Mouse (Mus musculus): Measurements from ENCODE around the gene Tyro3. TPM values are rescaled to one million over a fixed set of nuclear protein-coding genes. Genes with fewer than 3 reads are reported as not detected.

Tyro3 gene
- polyA plus RNA-seq, 1 experiment, result 6.0 TPM

DNA sequence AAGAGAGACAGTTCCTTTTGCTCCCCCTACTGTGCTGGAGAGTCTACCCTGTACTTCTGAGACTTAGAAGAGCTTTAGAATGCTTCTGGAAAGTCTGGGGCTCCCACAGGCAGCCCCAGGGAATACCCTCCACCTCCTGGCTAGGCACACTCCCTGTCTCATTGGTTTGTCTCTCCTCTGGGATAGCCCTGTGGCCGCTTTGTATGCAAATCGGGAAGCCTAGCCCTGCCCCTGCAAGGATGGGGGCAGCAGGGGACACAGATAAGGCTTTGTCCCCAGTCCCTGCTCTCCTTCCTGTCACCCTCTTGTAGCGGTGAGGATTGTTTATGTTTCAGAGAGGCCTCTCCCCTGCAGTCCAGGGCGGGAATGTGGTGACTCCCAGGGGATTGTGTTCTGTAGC, 11.3 kb downstream of the Tyro3 start:
- Histone ChIP-seq H3ac (ENCODE audit: control insufficient read depth, insufficient read length) (no peak overlapping the region), H3K27me3 (ENCODE audit: control insufficient read depth, insufficient read depth, insufficient read length) (no peaks in the 10 kb centered on the region), H3K36me3 (ENCODE audit: control insufficient read depth, insufficient read depth) (no peaks in the 10 kb centered on the region), H3K4me3 (no peak overlapping the region), H3K4me2 (ENCODE audit: low read depth) (no peak overlapping the region), H3K79me2 (ENCODE audit: control insufficient read depth, insufficient read depth) (no peaks in the 10 kb centered on the region)
- no peak for TF ChIP-seq MYOD1 (IDR thresholded peaks at IDR 0.05; ENCODE audit: control insufficient read depth in 1 of 3, insufficient read length in 2 of 3, low read depth in 2 of 3)

DNA sequence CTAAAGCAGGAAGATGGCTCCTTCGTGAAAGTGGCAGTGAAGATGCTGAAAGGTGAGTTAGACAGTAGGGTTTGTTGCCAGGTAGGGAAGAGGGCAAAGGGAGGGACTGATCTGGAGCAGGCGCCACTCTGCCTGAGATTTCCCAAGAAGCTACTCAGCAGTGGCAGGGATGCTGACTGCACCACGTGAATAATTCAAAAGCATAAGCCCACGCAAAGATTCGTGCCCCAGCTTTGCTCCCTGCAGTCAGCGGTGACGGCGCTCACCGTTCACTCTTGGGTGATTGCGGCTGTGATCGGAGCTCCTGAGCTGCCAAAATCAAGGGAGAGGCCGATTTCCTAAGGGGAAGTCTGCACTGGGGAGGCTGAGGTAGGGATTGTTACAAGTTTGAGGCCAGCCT, 13.4 kb downstream of the Tyro3 start:
- no peaks in the 10 kb centered on the region for H3K36me3 ChIP-seq (ENCODE audit: control insufficient read depth, insufficient read depth)
- H3K27me3 ChIP-seq (ENCODE audit: control insufficient read depth, insufficient read depth, insufficient read length), result no peaks in the 10 kb centered on the region
- no peak overlapping the region for H3K4me3 ChIP-seq
- TF ChIP-seq REST (IDR thresholded peaks at IDR 0.05; ENCODE audit: insufficient read depth, insufficient read length) (no peak), POLR2A (IDR thresholded peaks at IDR 0.05; ENCODE audit: insufficient read length, low read depth) (no peak), TCF12 (IDR thresholded peaks at IDR 0.05; ENCODE audit: insufficient read depth, poor library complexity, severe bottlenecking) (no peak), POLR2AphosphoS2 (IDR thresholded peaks at IDR 0.05; ENCODE audit: insufficient read length, low read depth) (no peak), MYOD1 (IDR thresholded peaks at IDR 0.05; ENCODE audit: control insufficient read depth in 1 of 3, insufficient read length in 2 of 3, low read depth in 2 of 3) (no peak)
- H3ac ChIP-seq (ENCODE audit: control insufficient read depth, insufficient read length), result no peak overlapping the region
- no peak overlapping the region for H3K4me2 ChIP-seq (ENCODE audit: low read depth)
- no peaks in the 10 kb centered on the region for H3K79me2 ChIP-seq (ENCODE audit: control insufficient read depth, insufficient read depth)

DNA sequence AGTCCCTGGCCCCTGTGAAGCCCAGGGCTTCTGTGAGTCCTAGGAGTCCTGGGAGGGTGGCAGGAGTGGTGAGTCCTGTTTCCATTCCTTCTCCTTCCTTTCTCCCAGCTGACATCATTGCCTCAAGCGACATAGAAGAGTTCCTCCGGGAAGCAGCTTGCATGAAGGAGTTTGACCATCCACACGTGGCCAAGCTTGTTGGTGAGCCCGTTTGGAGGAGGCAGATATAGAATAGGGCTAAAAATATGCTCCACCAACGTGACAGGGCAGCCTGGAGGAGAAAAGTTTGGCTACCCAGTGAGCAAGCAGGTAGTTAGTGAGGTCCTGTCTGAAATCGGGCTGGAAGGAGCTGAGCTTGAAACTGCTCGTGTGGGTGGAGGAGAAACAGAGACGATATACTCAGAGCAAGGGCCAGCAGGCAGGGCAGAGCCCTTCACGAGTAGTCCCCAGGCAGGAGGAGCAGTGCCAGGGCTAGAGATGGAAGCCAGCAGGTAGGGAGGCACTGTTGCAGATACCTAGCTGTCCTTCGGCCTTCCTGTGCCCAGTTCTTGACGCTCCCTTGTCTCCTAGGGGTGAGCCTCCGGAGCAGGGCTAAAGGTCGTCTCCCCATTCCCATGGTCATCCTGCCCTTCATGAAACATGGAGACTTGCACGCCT, 14.1 kb downstream of the Tyro3 start:
- H3K27me3 ChIP-seq (ENCODE audit: control insufficient read depth, insufficient read depth, insufficient read length), result no peaks in the 10 kb centered on the region
- no peaks in the 10 kb centered on the region for H3K36me3 ChIP-seq (ENCODE audit: control insufficient read depth, insufficient read depth)
- TF ChIP-seq CEBPB (IDR thresholded peaks at IDR 0.05; ENCODE audit: insufficient read depth, poor library complexity, severe bottlenecking), result no peak
- TF ChIP-seq MAX (IDR thresholded peaks at IDR 0.05; ENCODE audit: low read depth), result no peak
- H3ac ChIP-seq (ENCODE audit: control insufficient read depth, insufficient read length), result no peak overlapping the region
- no peaks in the 10 kb centered on the region for H3K79me2 ChIP-seq (ENCODE audit: control insufficient read depth, insufficient read depth)
- no peak overlapping the region for H3K4me2 ChIP-seq (ENCODE audit: low read depth)
- no peak overlapping the region for H3K4me3 ChIP-seq

DNA sequence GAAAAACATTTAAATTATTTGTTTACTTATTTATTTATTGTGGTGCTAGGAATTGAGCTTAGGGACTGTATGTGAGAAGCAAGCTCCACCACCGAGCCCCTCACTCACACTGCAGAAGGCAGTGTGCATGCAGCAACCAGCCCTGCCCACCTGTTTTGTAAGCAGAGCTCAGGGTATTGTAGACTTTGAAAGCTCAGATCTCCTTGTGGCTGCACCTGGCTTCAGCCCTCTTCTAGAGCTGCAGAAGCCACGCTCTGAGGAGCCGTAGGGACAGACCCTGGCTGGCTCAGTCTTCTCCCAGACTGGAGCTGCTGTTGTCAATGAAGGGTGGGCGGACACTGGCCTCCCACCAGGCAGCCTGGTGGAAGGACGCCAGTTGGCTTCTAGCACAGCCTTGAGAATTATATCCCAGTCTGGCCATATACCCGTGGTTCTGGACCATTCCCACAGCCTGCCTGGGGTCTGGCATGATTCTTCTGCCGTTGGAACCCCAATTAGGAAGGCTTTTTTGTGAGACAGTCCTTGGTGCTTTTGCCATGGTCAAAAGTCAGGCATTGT, 16.9 kb downstream of the Tyro3 start:
- Histone ChIP-seq H3K4me3 (no peak overlapping the region), H3K4me2 (ENCODE audit: low read depth) (no peak overlapping the region), H3K27me3 (ENCODE audit: control insufficient read depth, insufficient read depth, insufficient read length) (no peaks in the 10 kb centered on the region), H3K79me2 (ENCODE audit: control insufficient read depth, insufficient read depth) (no peaks in the 10 kb centered on the region), H3K36me3 (ENCODE audit: control insufficient read depth, insufficient read depth) (no peaks in the 10 kb centered on the region), H3ac (ENCODE audit: control insufficient read depth, insufficient read length) (no peak overlapping the region)
- TF ChIP-seq E2F4 (IDR thresholded peaks at IDR 0.05; ENCODE audit: insufficient read depth), result no peak
- TF ChIP-seq MYOG (IDR thresholded peaks at IDR 0.05; ENCODE audit: control insufficient read depth in 1 of 3, insufficient read depth in 1 of 3, insufficient read length in 2 of 3, low read depth in 2 of 3), result no peak
- no peak for TF ChIP-seq TCF12 (IDR thresholded peaks at IDR 0.05; ENCODE audit: insufficient read depth, poor library complexity, severe bottlenecking)
- TF ChIP-seq TCF3 (IDR thresholded peaks at IDR 0.05; ENCODE audit: insufficient read length, low read depth), result no peak
- no peak for TF ChIP-seq MAX (IDR thresholded peaks at IDR 0.05; ENCODE audit: low read depth)
- no peak for TF ChIP-seq POLR2A (IDR thresholded peaks at IDR 0.05; ENCODE audit: insufficient read length, low read depth)
- no peak for TF ChIP-seq SRF (IDR thresholded peaks at IDR 0.05; ENCODE audit: control insufficient read depth, insufficient read length, low read depth)
- no peak for TF ChIP-seq REST (IDR thresholded peaks at IDR 0.05; ENCODE audit: insufficient read depth, insufficient read length)
- TF ChIP-seq USF1 (IDR thresholded peaks at IDR 0.05; ENCODE audit: low read depth), result no peak
- no peak for TF ChIP-seq CEBPB (IDR thresholded peaks at IDR 0.05; ENCODE audit: insufficient read depth, poor library complexity, severe bottlenecking)
- TF ChIP-seq POLR2AphosphoS2 (IDR thresholded peaks at IDR 0.05; ENCODE audit: insufficient read length, low read depth), result no peak
- TF ChIP-seq MYOD1 (IDR thresholded peaks at IDR 0.05; ENCODE audit: control insufficient read depth in 1 of 3, insufficient read length in 2 of 3, low read depth in 2 of 3), result no peak

DNA sequence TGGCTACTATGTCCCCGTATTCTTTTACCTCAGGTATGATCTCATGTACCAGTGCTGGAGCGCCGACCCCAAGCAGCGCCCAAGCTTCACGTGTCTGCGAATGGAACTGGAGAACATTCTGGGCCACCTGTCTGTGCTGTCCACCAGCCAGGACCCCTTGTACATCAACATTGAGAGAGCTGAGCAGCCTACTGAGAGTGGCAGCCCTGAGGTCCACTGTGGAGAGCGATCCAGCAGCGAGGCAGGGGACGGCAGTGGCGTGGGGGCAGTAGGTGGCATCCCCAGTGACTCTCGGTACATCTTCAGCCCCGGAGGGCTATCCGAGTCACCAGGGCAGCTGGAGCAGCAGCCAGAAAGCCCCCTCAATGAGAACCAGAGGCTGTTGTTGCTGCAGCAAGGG, 19.1 kb downstream of the Tyro3 start:
- Histone ChIP-seq H3K4me3 (no peak overlapping the region), H3K36me3 (ENCODE audit: control insufficient read depth, insufficient read depth) (no peaks in the 10 kb centered on the region), H3ac (ENCODE audit: control insufficient read depth, insufficient read length) (no peak overlapping the region), H3K4me2 (ENCODE audit: low read depth) (no peak overlapping the region), H3K79me2 (ENCODE audit: control insufficient read depth, insufficient read depth) (no peaks in the 10 kb centered on the region), H3K27me3 (ENCODE audit: control insufficient read depth, insufficient read depth, insufficient read length) (no peaks in the 10 kb centered on the region)
- TF ChIP-seq SRF (IDR thresholded peaks at IDR 0.05; ENCODE audit: control insufficient read depth, insufficient read length, low read depth), result no peak
- no peak for TF ChIP-seq USF1 (IDR thresholded peaks at IDR 0.05; ENCODE audit: low read depth)
- no peak for TF ChIP-seq POLR2AphosphoS2 (IDR thresholded peaks at IDR 0.05; ENCODE audit: insufficient read length, low read depth)
- TF ChIP-seq MYOG (IDR thresholded peaks at IDR 0.05; ENCODE audit: control insufficient read depth in 1 of 3, insufficient read depth in 1 of 3, insufficient read length in 2 of 3, low read depth in 2 of 3), result no peak
- TF ChIP-seq POLR2A (IDR thresholded peaks at IDR 0.05; ENCODE audit: insufficient read length, low read depth), result no peak
- no peak for TF ChIP-seq E2F4 (IDR thresholded peaks at IDR 0.05; ENCODE audit: insufficient read depth)
- TF ChIP-seq REST (IDR thresholded peaks at IDR 0.05; ENCODE audit: insufficient read depth, insufficient read length), result no peak
- TF ChIP-seq TCF12 (IDR thresholded peaks at IDR 0.05; ENCODE audit: insufficient read depth, poor library complexity, severe bottlenecking), result no peak
- TF ChIP-seq CEBPB (IDR thresholded peaks at IDR 0.05; ENCODE audit: insufficient read depth, poor library complexity, severe bottlenecking), result no peak
- TF ChIP-seq MYOD1 (IDR thresholded peaks at IDR 0.05; ENCODE audit: control insufficient read depth in 1 of 3, insufficient read length in 2 of 3, low read depth in 2 of 3), result no peak
